Mouse (Mus musculus) frontal cortex, adult 2 months (tissue): ENCODE data around the gene Tfec. TPM values are rescaled to one million over a fixed set of nuclear protein-coding genes. Genes with fewer than 3 reads are reported as not detected.
A peak's percentile ranks its signal among the peaks of the same experiment; 100 is the strongest.

Experiments
- DNase-seq, 2 experiments: peaks; one replicate each; pipeline ENCODE4 v3.0.0; 2022; ENCODE audit warnings: low spot score in 1 of 2; ENCODE audit errors: extremely low spot score in 1 of 2
- polyA plus RNA-seq: library from polyadenylated mRNA; depleted of rRNA; stranded (reverse); fragments of >200 nt; gene quantifications from 2 replicates; pipeline ENCODE4 v1.2.3, GENCODE M21; 2012; rRNA removed

Gene Tfec
- polyA plus RNA-seq, 1 experiment: 0.14 TPM

DNA sequence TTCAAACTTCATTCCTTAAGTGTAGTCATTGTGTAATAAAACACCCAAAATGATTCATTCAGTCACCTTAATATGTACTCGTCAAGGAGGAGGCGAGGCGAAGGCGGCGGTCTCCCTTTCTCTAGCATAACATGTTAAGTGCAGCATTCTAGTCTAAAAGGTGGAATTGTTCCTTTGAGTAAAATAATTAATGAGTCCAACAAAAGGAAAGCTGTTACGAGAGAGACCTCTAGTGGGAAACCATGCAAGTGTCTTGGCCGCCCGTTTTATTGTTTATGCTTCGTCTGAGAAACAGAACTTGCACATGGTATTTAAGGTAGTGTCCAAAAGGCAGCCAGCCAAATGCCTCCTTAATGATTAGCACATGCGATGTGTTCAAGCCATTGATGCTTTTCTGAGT lies 100.6 kb downstream of the Tfec start:
- DNase-seq: peak; percentile 6 to 73

DNA sequence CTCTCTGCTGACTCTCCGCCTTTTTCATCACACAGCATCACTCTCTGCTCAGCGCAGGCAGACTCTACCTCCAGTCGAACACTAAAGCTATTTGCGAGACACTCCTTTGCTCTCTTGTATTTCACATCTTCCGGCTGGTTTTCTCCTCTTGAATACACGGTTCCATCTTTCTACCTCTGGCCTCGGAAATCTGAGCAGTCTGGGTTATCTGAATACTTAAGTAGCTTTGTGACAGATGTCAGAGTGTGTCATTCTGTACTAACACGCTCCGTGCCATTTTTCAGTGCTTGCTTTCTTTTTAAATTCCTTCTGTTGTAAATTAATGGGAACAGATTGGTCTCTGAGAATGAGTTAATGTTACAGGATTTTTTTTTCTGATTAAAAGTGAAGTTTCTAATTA lies 101.3 kb downstream of the Tfec start:
- DNase-seq: peak in 1 of 2 experiments; percentile 6

DNA sequence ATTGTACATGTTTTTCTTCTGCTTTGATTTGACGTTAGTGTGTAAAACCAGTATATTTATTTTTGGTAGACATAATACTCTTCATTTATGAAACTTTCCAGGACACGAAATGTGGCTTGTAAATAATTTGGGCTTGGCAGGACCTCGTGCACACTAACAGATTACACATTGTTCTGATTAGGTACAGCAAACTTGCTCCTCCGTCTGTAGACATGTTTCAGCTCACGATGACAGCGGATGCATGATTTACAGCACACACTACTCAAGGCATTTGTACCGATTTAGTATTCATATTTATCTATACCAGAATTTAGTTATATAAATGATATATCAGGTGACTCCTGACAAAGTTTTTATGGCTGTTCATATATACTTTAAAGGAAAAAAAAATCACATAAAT lies 104.2 kb downstream of the Tfec start:
- DNase-seq: no peak

DNA sequence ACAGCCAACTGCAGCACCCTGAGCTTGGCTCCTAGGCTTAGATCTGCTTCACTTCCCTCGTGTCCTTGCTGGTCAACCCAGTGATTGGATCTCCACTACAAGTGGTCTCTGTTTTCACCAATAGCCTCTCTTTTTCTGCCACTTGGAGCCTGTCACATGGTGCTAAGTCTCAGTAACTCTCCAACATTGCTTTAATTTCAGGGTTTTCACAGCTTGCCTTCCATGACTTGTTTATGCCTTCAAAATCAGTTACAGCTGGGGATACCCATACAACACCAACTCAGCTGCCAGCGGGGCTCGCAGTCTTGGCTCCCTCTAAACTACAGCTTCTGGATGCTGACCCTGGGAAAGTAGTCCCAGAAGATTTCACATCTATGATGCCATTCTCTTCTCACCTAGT lies 113.1 kb downstream of the Tfec start:
- no peak for DNase-seq

Other genes with a start within 250 kb of the Tfec start
- gene Tes, start 166.7 kb upstream of the Tfec start, polyA plus RNA-seq: 5.7 and 5.8 TPM in 2 replicates